Mouse (Mus musculus) frontal cortex, postnatal 25 days (tissue): ENCODE measurements around the gene Lrrtm1.

Source experiments
- DNase-seq, 2 experiments: peaks; one replicate each; pipeline ENCODE4 v3.0.0; 2022; ENCODE audit warnings: low spot score in 2 of 2

Gene Lrrtm1

DNA sequence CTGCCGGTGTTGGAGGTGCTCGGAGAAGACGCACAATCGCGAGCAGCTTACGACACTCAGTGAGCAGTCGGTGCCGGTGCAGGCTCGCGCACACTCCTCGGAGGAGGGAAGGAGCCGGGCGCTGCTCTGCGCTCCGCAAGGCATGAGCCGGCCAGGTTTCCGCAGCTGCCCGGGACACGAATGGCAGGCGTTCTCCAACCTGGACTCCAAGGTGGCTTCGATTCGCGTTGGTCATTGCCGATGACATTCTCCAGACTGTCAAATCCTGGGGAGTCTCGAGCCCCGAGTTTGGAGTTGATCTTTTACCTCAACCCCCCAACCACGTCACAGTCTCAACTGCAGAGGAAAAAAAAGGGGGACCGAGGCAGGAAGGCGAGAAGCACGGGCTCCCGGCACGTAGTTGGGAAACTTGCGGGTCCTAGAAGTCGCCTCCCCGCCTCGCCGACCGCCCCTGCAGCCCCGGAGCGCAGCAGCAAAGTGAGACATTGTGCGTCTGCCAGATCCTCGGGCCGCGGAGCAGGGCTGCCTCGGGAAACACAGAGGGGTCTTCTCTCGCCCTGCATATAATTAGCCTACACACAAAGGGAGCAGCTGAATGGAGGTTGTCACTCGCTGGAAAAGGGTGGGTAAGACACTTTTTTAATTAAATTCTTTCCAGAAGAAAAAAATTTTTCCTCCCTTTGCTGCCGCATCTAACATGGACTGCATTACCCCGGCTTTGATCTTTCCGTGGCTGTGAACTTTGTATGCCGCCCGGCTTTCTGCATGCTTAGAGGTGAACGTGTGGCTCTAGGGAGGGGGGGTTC is at the start of gene Lrrtm1:
Gene Lrrtm1 (plus strand): TSS at position 89 of the 806 bp plus-strand sequence.
- DNase-seq = peak; percentile 68 to 70

DNA sequence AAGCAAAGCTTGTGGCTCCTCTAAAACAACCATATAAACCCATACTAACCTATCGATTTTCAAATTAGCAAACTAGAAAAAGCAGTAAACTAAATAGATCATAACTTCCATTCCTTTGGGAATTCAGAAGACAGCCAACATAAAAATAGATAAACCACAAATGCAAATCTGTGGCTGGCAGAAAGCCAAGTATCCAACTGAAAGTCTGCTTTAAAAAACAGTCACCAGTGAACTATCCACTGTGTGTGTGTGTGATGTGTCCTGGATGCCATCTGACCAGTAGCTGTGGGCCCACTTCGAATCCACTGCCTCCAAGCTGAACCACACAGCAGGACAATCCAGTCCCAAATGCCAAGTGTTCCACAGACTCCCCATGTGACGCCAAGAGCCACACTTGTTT is 45.8 kb upstream of the Lrrtm1 start:
- DNase-seq = no peak

DNA sequence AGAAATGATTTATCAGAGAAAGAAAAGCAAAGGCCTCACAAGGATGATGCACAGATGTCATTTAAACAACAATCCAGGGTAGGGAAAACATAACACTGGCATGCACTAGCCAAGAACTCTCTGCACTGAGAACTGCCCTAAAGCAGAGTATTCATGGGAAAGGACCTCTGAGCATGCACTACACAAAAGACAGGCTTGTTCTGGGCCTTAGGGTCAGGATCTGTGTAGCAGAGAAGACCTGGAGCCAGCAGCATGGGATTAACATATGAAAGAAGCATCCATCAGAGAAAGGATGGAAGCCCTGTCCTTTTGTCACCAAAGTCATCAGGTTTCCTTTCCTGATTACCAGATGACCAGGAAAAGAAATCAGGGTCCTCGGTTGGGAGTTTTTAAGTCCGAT is 43.1 kb upstream of the Lrrtm1 start:
- DNase-seq = no peak

DNA sequence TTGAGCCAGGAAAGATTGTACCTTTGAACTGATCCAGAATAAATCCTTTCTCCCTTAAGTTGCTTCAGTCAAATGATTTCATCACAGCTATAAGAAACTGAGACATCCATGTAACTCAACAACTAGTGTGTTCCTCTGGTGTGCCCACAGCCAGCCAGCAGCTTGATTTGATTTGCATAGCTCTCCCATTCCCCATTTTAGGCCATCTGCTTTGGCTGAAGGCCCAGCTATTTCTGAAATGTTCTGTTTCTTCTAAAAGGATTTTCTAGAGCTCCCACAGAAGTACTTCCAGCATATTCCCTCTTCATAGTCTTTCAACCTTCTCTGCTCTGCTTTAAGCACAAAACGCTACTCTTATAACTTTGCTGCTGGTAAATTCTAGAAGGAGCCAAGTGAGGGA is 33.3 kb upstream of the Lrrtm1 start:
- no peak for DNase-seq

DNA sequence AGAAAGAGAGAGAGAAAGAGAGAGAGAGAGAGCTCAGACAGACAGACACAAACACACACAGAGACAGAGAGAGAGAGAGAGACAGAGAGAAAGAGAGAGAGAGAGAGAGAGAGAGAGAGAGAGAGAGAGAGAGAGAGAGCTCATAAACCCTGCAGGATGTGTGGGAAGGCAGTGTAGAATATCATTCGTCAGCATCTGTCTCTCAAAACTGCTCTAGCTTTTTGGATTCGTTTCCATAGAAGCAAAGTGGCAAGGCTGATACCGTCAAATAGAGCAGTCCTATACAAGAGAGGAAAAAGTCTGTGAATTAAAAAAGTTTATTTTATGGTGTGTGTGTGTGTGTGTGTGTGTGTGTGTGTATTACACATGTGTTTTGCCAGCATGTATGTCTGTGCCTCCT is 32.6 kb upstream of the Lrrtm1 start:
- DNase-seq = no peak

DNA sequence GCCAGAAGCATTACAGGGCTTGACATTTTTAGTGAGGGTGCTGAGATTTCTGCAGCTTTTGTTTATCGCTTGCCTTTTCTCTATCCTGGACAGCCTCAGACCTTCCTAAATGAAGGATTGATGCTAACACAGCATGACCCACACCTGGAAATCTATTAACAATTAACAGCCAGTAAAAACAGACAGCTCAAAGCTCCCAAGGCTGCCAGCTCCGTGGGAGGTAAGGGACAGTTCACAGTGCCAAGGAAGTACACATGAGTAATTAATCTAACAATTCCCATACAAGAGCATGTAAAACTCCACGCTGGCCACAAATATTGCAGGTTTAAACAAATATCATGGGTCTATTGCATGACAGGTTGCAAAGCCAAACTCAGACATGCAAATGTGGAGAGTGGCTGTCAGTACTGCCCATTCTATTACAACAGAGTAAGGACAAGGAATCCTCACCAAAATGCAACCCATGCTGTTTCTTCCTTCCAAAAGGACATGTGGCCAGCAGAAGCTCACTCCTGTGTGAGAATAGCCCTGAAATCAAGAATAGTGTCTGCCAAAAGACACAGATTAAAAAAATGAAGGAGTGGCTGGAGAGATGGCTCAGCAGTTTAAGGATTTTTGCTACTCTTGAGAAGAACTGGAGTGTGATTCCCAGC is 28.6 kb upstream of the Lrrtm1 start:
- DNase-seq = no peak

DNA sequence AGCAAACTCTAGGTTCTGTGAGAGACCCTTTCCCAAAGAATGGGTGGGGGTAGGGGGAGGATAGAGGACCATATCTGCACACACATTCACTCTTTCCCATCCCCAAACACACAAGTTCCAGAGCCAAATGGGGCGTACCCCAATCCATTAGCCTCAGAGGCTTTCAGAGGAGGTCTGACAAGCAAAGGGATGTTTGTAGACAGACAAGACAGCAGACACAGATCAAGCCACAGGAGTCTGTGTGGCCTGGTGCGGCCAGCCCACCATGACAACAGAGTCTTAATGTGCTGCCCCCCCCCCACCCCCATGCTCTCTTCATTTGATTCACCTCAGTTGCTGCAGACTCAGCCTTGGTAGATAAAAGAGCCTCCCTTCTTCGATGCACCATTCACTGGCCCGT is 27.2 kb upstream of the Lrrtm1 start:
- no peak for DNase-seq

DNA sequence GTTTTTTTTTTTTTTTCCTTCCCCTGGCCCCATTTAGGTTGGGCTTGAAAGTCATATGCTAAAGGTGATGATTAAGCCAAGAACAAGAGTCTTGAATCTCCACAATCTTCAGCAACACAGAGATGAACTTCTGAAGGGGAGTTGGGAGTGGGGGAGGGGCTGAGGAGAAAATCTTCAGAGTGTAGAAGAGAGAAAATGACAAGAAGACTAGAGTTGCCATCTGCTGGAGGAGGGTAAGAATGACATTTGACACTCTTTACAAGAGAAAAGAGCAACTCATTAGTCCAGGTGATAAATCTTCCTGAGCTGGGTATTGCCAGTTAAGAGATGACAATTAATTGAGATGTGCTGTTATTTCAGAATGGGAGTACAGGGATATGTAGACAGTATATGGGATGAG is 23.6 kb upstream of the Lrrtm1 start:
- no peak for DNase-seq

DNA sequence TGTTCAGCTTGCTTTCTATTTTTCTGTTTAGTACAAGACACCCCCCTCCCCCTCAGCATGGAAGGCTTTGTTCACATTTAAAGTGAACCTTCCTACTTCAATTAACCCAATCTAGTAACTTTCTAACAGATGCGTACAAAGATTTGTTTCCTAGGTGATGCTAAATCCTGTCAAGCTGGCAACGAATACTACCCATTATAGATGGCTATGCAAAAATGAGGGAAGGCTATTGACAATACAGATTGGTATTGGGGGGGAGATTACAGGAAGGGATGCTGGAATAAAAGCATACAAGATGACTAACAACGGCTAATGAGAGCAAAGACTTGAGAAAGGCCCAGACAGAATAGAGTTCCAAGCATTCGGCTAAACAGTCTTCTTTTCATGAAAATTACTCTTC is 21.7 kb upstream of the Lrrtm1 start:
- DNase-seq = no peak

DNA sequence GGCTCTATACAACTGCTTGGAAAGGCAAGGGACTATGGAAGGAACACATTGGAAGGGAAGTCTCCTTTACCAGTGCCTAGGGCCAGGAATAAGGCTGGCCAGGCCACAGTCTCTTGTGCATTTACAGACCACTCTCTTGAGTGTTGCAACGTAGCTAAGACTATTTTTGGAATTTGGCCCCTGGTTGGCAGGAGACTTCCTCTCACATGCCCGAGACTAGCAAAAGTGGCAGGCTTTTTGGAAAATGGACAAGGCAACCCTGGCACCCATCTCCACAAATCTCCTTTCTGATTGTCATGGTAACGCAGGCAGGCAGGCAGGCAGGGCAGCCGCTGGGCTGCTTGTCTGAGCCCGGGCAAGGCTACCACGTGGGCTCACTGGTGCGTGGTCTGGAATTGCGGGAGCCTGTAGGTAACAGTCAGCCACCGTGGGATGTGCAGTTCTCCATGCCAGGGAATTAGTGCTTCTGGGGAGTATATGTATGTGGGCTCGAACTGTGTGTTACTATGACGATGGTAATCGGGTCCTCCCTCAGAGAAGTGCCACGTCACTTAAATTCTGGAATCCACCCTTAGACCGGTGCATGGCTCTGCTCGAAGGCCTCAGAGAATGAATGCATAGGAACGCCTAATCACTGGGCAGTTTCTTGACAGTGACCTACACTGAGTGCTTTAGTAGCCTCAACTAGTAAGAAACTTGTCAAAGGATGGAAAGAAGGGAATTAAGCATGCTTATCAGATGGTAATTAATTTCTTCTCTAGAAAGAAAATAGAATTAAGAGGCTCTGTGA is 19.4 kb upstream of the Lrrtm1 start:
- DNase-seq = peak; percentile 23 to 33

DNA sequence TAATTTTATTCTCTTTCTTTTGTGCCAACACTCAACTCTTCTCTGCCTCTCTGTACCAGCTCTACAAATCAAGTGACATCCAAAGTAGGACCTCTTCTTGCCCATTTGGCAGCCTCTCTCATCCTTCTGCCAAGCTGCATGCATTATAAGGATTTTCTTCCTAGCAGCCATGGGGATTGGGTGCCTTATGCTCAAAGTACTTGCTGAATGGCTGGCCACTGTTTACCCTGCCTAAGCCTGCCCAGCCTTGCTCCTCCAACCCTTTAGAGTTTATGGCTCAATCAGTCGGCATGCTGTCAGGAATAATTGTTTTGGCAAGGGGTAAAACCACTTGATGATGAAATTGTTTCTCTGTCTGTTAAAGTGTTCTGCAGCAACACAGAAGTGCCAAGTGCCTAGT is 2.1 kb upstream of the Lrrtm1 start:
- no peak for DNase-seq

DNA sequence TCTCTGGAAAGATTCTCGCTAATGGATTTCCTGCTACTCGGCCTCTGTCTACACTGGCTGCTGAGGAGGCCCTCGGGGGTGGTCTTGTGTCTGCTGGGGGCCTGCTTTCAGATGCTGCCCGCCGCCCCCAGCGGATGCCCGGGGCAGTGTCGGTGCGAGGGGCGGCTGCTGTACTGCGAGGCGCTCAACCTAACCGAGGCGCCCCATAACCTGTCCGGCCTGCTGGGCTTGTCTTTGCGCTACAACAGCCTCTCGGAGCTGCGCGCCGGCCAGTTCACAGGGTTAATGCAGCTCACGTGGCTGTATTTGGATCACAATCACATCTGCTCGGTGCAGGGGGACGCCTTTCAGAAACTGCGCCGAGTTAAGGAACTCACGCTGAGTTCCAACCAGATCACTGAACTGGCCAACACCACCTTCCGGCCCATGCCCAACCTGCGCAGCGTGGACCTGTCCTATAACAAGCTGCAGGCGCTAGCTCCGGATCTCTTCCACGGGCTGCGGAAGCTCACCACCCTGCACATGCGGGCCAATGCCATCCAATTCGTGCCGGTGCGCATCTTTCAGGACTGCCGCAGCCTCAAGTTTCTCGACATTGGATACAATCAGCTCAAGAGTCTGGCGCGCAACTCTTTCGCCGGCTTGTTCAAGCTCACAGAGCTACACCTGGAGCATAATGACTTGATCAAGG is 1.2 kb downstream of the Lrrtm1 start:
- peak; percentile 37 to 45 for DNase-seq

DNA sequence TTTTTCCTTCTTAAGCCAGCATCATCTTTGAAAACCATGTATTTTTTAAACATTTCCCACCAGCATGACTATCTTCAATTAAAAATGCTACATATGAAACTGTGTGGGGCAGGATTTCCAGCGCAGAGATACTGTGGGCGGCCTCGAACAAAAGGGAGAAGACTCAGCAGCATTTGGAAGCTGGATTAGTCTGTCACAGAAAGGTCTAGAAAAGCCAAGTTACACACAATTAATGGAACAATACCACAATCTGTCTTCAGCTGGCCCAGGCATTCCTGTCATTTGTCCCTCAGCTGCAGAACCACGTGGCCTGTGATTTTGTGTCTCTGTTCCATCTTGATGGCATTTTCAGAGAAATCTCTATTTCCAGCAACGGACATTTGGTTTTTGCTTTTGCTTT is 11.0 kb downstream of the Lrrtm1 start:
- DNase-seq = no peak

DNA sequence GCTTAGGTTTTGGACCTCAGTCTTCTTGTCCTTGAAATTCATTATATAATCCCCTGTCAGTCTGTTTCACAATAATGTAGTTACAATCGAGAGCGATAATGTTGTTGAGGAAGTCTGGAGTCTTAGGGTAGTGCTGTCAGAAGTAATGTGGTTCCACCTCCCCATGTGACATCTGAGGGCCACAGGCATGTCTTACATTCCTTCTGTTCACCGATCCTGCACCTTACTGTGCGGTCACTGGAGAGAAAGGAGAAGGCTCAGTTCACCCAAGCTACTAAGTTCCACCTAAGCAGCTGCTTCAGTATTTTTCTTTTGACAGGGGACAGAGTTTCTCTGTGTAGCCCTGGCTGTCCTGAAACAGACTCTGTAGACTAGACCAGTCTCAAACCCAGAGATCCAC is 13.9 kb downstream of the Lrrtm1 start:
- no peak for DNase-seq

DNA sequence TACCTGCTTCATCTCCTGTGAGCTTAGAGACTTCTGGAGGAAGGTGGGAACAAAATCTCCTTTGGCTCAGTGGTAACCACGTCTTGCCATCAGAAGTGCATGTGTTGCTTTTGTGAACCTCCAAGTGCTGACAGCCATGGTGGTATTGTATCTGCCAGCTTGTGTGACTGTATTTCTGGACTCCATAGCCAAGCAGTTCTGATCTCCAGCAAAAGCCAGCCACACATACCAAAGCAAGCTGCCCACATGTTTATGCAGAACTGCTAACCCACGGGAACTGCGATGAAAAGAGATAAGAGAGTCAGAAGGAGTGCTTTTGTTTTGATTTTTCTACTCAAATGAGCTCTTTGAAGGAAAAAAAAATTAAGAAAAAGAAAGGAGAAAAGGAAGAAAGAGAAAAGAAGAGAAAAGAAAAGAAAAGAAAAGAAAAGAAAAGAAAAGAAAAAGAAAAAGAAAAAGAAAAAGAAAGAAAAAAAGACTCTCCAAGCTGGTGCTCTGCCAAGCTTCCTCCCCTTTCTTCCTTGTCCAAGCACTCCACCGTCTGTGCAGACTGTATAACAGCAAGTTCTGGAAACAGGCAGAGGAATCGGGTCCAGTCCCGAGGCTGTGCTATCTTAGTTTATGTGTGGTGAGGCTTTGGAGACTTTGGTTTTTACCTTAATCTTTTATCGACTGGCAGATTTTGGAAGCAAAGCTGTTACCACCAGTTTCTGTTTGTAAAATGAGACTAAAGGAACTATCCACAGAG is 15.0 kb downstream of the Lrrtm1 start:
- no peak for DNase-seq

DNA sequence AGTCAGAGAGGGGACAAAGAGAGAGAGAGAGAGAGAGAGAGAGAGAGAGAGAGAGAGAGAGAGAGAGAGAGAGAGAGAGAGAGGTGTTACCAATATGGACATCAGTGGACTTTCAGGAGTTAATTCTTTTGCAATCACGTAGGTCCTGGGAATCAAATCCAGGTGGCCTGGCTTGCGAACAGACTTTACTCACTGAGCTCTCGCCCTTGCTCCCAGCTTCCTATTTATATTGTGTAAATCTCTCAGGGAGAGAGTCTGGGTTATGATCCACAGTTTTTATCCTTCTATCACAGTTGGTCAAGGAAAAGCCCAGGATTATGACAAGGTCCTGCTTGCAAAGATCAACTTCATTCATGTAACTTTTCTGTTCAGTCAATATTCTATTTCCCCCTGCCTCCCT is 22.7 kb downstream of the Lrrtm1 start:
- DNase-seq = no peak

DNA sequence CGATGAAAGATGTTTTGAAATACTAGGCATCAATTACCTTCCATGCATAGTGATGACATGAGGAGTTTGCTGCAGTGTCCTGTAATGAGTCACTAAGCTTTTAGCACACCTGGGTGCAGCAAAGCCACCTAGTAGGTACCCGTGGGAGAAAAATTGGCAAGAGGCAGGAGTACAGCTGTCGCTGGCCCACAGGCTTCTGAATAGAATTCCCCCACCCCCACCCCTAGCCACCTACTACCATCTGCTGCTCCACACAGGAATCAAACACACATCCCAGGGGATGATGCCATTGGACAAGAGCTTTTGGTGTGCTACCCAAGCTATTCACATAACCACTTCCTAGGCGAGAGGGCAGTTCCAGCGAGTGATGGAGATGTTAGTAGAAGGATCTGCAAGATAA is 36.3 kb downstream of the Lrrtm1 start:
- no peak for DNase-seq

DNA sequence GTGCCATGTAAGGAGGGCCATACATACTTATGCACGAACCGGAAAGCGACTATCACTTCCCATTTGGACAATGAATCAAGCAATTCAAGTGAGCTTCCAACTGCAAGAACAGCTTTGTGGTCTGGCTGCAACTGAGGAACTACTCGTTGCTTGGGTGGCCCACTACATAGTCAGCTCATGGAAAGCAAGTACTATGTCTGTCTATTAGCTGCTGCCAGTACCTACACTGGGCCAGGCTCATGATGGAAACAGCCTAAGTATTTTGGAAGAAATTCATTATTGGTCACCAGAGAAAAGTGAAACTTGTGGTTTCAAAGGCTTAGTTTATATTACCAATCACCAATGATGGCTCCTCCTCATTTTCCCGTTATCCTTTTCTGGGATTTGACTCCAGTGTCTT is 43.8 kb downstream of the Lrrtm1 start:
- DNase-seq = no peak

DNA sequence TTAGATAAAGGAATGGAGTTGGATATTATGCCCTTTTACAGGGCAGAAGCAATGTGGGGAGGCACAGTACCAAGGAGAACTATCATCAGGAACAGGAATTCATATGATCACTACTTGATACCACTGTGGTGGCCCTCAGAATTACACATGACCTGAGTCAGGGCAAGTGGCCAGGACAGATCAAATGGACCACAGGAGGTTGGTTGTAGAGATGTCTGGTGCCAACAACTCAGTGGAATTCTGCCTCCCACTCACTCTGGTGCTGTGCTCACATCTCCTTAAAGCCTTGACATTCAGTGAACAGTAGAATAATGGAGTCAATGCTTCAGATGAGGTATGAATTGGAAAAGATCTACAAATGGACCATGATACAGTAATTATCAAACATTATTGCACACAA is 45.9 kb downstream of the Lrrtm1 start:
- DNase-seq = no peak

DNA sequence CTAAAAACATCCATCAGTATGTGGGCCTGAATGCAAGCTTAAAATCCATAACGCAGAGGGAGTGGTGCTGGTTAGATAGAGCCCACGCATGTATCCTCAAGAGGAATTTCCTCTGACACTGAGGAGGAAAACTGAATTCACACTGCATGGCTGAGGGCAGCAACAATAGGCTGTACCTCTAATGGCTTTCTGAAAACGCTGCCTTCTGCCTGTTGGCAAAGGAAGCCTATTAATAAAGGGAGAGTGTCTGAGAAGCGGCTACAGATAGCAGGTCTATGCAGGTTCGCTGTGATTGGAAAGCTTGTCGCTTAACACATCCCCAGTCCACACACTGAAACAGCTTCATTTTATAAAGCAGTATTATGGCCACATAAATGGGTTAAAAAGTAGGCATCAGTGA is 48.9 kb downstream of the Lrrtm1 start:
- no peak for DNase-seq

DNA sequence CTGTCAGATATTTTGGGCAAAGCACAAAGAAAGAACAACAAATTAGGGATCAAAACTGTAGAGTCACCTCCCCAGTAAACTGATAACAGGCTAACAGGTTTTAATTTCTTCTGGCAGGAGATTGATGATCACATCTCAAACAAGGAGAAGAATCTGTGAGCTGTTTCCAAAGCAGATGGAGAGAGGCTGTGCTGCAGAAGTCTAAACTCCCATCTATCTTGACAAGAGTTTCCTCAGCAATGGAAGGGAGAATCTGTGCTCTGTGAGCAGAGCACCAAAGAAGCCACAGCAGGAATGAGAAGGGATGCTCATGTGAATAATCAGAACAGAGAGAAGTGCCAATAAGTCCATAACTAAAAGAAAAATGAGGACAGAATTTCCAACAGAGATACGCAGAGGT is 58.8 kb downstream of the Lrrtm1 start:
- DNase-seq = no peak
